Mouse (Mus musculus) gastrocnemius, adult 2 months (tissue): Measurements from ENCODE around the gene Nfkb2. TPM values are rescaled to one million over a fixed set of nuclear protein-coding genes. Genes with fewer than 3 reads are reported as not detected.

ENCODE experiments used
- DNase-seq: peaks from one replicate; pipeline ENCODE4 v3.0.0; 2022
- H3K27ac ChIP-seq: fragments of 200-600 bp; 2 replicates; pipeline ENCODE4 v1.8.1; 2022; ENCODE audit warnings: mild to moderate bottlenecking
- H3K4me3 ChIP-seq: fragments of 200-600 bp; 2 replicates; pipeline ENCODE4 v1.8.1; 2022; ENCODE audit warnings: mild to moderate bottlenecking, moderate library complexity
- CTCF ChIP-seq: fragments of 200-600 bp; IDR thresholded peaks from 2 replicates; pipeline ENCODE4 v1.8.1; 2022; ENCODE audit warnings: antibody characterized with exemption, mild to moderate bottlenecking, moderate library complexity
- intact Hi-C: fragments of 180-260 bp; cut with DNase I; formaldehyde crosslinking; loops from one replicate; pipeline ENCODE4 v1.15.1; 2025
- long read RNA-seq, 2 experiments: library from polyadenylated mRNA; stranded (forward); transcript quantifications; one replicate each; pipeline ENCODE4 v2.0.0; 2021
- total RNA-seq, 2 experiments: library from RNA; stranded (reverse); gene quantifications; 2 replicates each; pipeline ENCODE4 v1.2.3; 2021

Gene Nfkb2
- 1 to 10 TPM; 8.2 to 8.5 TPM for total RNA-seq
- long read RNA-seq, experiment 1, transcript Nfkb2-201 (23 exons, 2,979 nt) = major isoform, 12 of 22 reads
- long read RNA-seq, experiment 1, partial matches to known transcripts = 5 of 22 reads
- long read RNA-seq, experiment 1, other reads (novel, unspliced or antisense) = 2 of 22 reads
- long read RNA-seq, experiment 2, transcript Nfkb2-201 (23 exons, 2,979 nt) = major isoform, 14 of 20 reads
- long read RNA-seq, experiment 2, partial matches to known transcripts = 2 of 20 reads
- long read RNA-seq, experiment 2, other reads (novel, unspliced or antisense) = 0 of 20 reads

DNA sequence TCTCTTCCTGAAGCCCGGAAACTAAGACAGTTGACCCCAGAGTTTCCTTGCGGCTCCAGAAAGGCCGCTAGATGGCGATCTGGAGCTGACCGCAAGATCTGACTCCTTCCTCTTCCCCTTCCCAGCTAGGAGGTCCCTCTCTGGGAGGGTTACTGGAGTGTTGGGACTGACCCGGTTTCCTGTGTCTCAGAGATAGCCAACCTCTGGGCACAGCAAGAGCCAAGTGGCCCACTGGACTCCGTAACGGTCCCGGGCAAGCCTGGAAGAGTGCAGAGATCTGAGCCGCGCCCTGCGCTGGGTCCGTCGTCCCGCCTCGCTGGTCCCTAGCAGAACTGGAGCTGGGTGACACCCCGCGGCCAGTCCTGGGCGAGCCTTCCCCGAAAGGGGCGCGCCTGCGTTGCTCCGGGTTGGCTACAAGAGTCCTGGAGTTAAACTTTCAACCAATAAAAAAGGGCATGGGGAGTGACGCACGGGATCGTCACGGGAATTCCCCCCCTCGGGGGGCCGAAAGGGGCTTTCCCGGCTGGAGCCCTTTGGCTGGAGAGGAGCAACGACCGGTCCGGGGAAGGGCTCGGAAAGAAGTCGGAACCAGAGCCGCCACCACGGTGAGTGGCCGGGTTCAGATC, at the start of gene Nfkb2:
Gene Nfkb2, plus strand, starts transcription at position 105 of the 626 bp plus-strand sequence.
- peak within 1 kb of the TSS; percentile 89 for H3K4me3 ChIP-seq
- peak within 1 kb of the TSS; percentile 96 for H3K27ac ChIP-seq
- intact Hi-C loops = no loop called here
- DNase-seq = peak; percentile 96
- TF ChIP-seq CTCF = peak; percentile 96

DNA sequence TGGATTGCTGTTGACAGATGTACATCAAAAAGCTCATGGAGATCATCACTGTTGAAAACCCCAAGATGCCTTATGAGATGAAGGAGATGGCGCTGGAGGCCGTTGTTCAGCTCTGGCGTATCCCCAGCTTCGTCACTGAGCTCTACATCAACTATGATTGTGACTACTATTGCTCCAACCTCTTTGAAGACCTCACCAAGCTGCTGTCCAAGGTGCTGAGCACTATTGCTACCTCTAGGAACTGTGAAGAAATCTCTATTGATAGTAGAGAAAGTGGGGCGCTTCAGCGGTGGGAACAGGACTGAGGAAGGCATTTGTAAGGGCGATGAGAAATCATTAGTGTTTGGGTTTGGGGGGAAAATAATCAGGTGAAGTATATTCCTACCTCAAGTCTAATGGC, 39.4 kb upstream of the Nfkb2 start:
- no peak for DNase-seq
- Histone ChIP-seq H3K27ac (no peak overlapping the region), H3K4me3 (no peak overlapping the region)
- intact Hi-C loops = no loop called here
- no peak for TF ChIP-seq CTCF

DNA sequence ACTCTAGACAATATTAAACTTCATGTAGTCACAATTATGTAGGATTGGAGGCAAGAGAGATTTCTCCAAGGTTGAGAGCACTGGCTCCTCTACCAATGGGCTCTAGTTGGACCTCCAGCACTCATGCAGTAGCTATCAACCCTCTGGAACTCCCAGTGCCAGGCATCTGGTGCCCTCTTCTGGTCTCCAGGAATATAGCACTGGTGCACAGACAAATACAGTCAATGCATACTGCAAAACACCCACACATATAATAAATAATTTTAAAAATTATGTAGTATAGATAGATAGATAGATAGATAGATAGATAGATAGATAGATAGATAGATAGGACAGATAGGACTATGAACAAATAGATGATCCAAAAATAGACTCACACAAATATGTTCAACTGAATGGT, 28.8 kb upstream of the Nfkb2 start:
- Histone ChIP-seq H3K4me3 (no peak overlapping the region), H3K27ac (no peak overlapping the region)
- intact Hi-C loops = no loop called here
- peak; percentile 58 for TF ChIP-seq CTCF
- DNase-seq = no peak

DNA sequence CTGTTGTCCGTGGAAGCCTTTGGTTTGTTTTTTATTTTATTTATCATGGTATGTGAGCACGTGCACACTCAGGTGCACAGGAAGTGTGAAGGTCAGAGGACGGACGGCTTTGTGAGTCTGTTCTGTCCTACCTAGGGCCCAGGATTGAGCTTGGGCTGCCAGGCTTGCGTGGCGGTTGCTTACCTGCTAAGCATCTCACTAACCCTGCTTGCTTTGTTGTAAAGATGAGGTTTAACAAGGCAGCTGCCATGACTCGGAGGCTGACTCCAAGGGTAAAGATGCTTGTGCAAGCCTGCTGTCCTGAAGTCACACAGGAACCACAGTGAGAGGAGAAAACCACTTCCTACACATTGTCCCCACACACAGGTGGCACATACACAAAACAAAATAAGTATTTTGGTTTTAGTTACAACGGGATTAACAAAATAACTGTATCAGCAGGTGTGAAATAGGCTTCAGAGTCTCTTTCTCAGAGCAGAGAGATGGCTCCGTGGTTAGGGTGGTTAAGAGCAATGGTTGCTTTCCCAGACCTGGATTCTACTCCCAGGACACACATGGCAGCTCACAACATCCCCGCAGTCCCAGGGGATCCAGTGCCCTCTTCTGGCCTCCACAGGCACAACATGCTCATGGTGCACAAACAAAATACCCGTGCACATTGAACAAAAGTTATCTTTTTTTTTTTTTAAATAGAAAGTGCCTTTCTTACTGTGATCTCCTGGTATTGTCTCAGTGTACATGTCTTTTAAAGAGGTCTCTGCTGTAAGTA, 21.9 kb upstream of the Nfkb2 start:
- no peak for DNase-seq
- Histone ChIP-seq H3K4me3 (no peak overlapping the region), H3K27ac (no peak overlapping the region)
- TF ChIP-seq CTCF = no peak; the same call in 1 of the 2 replicates
- intact Hi-C loops = no loop called here

DNA sequence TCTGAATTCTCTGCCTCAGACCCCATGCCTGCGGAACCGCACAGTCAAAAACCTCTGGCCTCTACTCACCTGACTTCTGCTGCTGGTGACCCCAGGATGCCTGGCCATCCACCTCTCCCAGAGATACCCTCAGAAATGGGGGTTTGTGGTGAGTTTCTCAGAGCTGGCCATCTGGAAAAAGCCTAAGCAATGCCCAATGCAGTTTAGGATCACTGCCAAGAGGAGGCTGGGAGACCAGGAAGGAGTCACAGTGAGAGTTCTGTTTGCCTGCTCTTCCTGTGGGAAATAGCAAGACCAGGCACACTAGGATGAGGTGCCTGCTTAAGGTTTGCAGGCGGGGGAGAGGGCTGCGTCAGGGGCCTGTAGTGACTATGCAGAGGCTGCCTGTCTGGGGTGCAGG, 19.4 kb upstream of the Nfkb2 start:
- DNase-seq = no peak
- no peak overlapping the region for H3K27ac ChIP-seq
- no peak for TF ChIP-seq CTCF
- H3K4me3 ChIP-seq = no peak overlapping the region
- intact Hi-C loops = no loop called here

DNA sequence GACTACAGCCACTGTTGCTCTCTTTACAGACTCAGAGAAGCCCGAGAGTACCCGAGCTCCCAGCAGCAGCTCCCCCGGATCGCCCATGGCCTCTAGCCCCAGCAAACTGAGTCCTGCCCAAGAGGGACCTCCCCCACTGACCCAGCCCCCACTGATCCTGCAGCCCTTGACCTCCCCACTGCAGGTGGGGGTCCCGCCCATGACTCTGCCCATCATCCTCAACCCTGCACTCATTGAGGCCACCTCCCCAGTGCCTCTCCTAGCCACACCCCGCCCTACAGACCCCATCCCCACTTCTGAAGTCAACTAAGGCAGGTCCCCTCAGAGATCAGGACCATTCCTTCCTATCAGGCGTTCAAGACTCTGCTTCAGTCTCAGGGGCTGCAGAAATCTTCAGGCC, 18.5 kb upstream of the Nfkb2 start:
- intact Hi-C loops = no loop called here
- no peak overlapping the region for H3K27ac ChIP-seq
- DNase-seq = no peak
- TF ChIP-seq CTCF = no peak
- H3K4me3 ChIP-seq = no peak overlapping the region

DNA sequence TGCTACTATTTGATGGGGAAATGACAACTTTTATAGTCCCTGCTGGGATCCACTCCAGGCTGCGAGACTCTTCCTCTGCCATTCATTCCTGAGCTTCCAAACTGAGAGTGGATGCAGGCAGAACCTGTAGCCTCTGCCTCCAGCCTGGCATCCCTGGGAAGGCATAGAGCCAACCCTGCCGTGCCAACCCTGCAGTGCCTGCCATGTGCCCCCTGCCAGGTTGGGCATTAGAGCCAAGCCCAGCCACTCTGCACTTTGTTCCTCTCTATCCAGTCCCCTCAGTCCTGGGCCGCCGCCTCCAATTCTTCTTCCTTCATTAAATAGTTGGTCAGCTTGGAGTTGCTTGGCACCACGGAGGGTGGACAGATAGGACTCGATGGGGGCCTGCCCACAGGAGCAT, 18.1 kb upstream of the Nfkb2 start:
- Histone ChIP-seq H3K4me3 (no peak overlapping the region), H3K27ac (no peak overlapping the region)
- no peak for DNase-seq
- no peak for TF ChIP-seq CTCF
- intact Hi-C loops = no loop called here

DNA sequence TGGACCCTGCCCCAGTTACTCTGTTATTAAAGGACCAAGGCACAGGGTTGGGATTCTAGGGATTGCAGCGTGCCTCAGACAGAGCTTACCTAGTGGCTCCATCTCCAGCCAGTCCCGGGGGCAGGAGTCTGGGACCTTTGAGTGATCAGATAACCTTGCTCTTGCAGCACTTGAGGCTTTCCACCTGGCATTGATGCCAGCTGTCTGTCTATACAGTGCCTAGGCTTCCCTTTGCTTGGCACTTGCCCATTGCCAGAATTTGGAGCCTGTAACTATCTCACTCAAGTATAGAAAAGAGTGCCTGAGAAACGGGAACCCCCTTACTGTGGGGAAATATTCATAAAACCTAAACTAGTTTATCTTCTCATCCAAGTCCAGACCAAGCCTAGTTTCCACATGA, 17.2 kb upstream of the Nfkb2 start:
- intact Hi-C loops = no loop called here
- H3K27ac ChIP-seq = no peak overlapping the region
- no peak overlapping the region for H3K4me3 ChIP-seq
- no peak for DNase-seq
- no peak for TF ChIP-seq CTCF

DNA sequence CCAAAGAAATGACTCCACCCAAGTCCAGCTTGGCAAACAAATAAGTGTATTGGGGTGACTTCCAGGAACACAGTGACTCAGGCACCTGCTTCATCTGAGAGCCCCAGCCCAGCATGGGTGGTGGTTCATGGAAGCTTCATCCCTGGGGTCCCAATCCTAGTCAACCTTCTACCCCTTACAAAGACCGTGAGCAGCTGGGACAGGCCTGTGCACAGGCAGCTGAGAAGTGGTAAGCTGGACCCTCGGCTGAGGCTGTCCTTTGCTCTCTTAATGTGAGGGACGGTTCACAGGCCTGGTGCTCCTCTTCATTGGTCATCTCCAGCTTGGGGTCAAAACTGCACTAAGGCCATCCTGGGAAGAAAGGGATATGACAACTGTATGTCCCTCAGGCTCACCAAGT, 16.6 kb upstream of the Nfkb2 start:
- intact Hi-C loops = no loop called here
- DNase-seq = no peak
- TF ChIP-seq CTCF = no peak
- no peak overlapping the region for H3K4me3 ChIP-seq
- H3K27ac ChIP-seq = no peak overlapping the region

DNA sequence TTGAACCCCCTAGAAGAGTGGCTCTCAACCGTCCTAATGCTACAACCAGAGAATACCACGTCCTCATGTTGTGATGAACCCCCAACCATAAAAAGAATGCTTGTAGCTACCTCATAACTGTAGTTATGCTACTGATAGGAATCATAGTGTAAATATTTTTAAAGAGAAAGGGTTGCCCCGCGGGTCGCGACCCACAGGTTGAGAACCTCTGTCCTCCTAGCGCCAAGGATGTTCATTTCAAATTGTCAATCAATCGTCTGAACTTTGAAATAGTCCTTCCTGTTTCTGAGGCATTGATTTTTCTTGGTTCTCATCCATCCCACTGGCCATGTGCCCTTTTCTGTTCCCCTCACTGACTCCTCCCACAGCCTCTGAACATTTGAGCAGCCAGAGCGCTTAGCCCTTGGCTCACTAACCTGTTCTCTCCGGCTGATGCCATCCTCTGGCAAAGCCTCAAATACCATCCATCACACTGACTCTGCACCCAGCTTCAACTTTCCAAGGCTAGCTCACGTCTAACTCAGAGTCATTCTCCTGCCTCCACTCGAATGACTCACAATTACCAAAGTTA, 13.5 kb upstream of the Nfkb2 start:
- Histone ChIP-seq H3K4me3 (no peak overlapping the region), H3K27ac (no peak overlapping the region)
- no peak for TF ChIP-seq CTCF
- no peak for DNase-seq
- intact Hi-C loops = no loop called here

DNA sequence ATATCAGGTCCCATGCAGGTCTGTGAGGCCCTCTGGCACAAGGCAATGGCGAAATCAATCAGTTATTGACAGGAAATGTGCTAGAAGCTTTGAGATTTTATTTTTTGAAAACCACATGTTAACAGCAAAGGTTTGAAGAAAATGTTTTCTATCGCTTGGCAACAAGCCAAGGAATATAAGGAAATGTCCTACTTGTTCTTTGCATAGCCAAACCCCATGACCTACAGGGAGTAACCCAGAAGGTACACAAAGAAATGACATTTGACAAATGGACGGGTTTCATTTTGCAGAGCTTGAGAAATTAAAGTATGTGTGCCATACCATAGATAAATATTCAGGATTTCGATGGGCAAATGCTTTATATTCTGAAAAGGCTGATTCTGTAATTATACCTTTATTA, 7.2 kb upstream of the Nfkb2 start:
- Histone ChIP-seq H3K27ac (no peak overlapping the region), H3K4me3 (no peak overlapping the region)
- no peak for TF ChIP-seq CTCF
- DNase-seq = no peak
- intact Hi-C loops = no loop called here

DNA sequence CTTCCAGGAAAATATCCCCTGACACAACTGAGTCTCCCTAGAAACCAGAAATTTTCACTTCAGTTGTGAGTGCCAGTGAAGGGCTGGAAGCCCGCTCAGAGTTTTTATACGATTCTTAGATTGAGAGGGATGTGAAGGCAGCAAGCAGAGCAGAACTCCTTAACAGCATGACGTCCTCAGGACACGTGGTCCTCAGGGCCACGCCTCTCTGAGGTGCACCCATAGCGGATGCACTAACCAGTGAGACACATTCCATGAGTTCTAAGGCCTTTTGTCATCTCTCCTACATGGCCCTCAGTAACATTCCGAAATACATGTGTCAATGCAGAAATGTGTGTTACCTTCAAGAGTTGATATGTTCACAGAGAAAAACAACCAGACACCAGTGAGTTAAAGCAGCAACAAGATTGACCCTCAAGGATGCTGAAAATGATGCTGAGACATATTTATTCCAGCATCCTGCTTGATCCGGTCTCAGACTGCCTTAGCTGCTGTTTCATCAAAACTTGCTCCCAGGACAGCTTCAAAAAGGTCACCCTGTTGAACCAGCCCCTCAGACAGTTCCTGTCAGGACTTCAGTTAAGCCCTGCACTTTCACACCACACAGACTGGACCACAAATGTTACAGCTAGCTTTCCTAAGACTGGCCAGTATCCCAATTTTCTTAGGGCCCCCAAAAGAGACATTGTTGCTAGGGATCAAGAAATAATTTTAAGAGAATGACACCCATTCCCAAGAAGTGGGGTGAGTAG, 3.6 kb upstream of the Nfkb2 start:
- Histone ChIP-seq H3K4me3 (no peak overlapping the region), H3K27ac (no peak overlapping the region)
- intact Hi-C loops = no loop called here
- no peak for TF ChIP-seq CTCF
- DNase-seq = no peak
